Mouse (Mus musculus) E14TG2a.4 (cell line): ENCODE data around the gene Arntl2.

Experiments used
- H3K27me3 ChIP-seq: 2 replicates; pipeline ENCODE4 v1.6.1; 2014; ENCODE audit warnings: low read length, control low read depth; ENCODE audit not compliant: insufficient read depth
- H3K36me3 ChIP-seq: 2 replicates; pipeline ENCODE4 v1.6.1; 2014; ENCODE audit warnings: low read length, control low read depth; ENCODE audit not compliant: insufficient read depth
- H3K4me1 ChIP-seq: replicated peaks from 2 replicates; pipeline ENCODE4 v1.6.1; 2014; ENCODE audit warnings: low read depth, low read length, control low read depth
- H3K4me3 ChIP-seq: replicated peaks from 2 replicates; pipeline ENCODE4 v1.5.1; 2014; ENCODE audit warnings: mild to moderate bottlenecking, low read length
- H3K9me3 ChIP-seq: 2 replicates; pipeline ENCODE4 v1.6.1; 2014; ENCODE audit warnings: low read length, control low read depth
- CTCF ChIP-seq: conservative IDR thresholded peaks from 2 replicates; pipeline ENCODE4 v1.5.1; 2014; ENCODE audit warnings: low read length
- NANOG ChIP-seq: IDR thresholded peaks from 2 replicates; pipeline ENCODE4 v1.6.1; 2014; ENCODE audit warnings: borderline replicate concordance, low read length, mixed read lengths
- POU5F1 ChIP-seq: IDR thresholded peaks from 2 replicates; pipeline ENCODE4 v1.6.1; 2014; ENCODE audit warnings: low read length, borderline replicate concordance

Arntl2 gene

DNA sequence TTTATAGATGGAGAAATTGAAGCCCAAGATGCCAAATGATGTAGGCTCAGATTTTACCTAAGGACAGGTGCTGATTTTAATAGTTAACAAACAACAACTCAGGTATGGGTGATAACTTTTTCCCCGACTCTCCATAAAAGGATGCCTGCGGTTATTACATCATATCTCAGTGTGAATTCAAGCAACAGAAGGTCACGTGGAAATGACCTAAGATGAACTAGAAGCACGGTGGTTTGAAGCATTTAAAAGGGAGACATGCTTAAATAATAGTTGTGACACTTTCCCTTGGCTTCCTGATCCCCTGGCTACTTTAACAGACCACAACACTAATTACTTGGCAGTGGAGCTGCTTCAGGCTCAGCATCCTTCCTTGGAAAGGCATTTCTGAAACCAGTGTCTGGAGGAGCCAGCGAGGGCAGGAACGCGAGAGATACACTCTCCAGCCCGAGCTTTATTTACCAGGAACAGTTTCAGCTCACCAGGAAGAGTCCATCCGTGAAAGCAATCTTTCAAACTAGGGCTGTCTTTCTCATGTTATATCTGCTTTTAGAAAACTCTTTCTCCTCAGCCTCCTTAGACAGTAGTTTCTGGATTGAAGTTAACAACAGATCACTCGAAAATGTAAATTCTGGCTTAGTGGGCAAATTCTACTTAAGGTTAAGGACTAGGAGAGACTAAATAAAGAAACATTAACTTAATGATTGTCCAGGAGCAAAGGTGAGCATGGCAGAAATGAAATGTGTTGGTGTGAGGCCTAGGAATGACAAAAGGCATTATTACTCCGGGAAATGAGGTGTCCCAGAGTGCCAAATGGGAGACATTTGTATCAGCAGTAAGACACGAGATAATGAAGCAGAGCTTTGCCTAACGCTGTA lies 86.3 kb downstream of the Arntl2 start:
- peaks cover 6% of the 10 kb centered on the region for H3K9me3 ChIP-seq
- H3K4me3 ChIP-seq = no peak overlapping the region
- TF ChIP-seq NANOG (no peak), POU5F1 (no peak), CTCF (no peak)
- peaks cover 22% of the 10 kb centered on the region for H3K4me1 ChIP-seq
- H3K36me3 ChIP-seq = no peaks in the 10 kb centered on the region
- peaks cover 9% of the 10 kb centered on the region; the same call in 1 of the 2 replicates for H3K27me3 ChIP-seq
